Mouse (Mus musculus): Measurements from ENCODE around the gene Plekhs1.

- TF ChIP-seq CTCF (IDR thresholded peaks at IDR 0.05; ENCODE audit: extremely low read depth, insufficient read depth, low read length) (no peak), POLR2A (IDR thresholded peaks at IDR 0.05; ENCODE audit: extremely low read depth, insufficient read depth, low read length) (no peak)
Measured at GRCm38 (mm10) chr19:56451867-56452266, 9.6 kb upstream of the Plekhs1 start.
